Mouse (Mus musculus) E14TG2a.4 (cell line): Measurements from ENCODE around the gene Epha6.

Source experiments
- H3K27me3 ChIP-seq: 2 replicates; pipeline ENCODE4 v1.6.1; 2014; ENCODE audit warnings: low read length, control low read depth; ENCODE audit not compliant: insufficient read depth
- H3K36me3 ChIP-seq: 2 replicates; pipeline ENCODE4 v1.6.1; 2014; ENCODE audit warnings: low read length, control low read depth; ENCODE audit not compliant: insufficient read depth
- H3K4me1 ChIP-seq: replicated peaks from 2 replicates; pipeline ENCODE4 v1.6.1; 2014; ENCODE audit warnings: low read depth, low read length, control low read depth
- H3K4me3 ChIP-seq: replicated peaks from 2 replicates; pipeline ENCODE4 v1.5.1; 2014; ENCODE audit warnings: mild to moderate bottlenecking, low read length
- H3K9me3 ChIP-seq: 2 replicates; pipeline ENCODE4 v1.6.1; 2014; ENCODE audit warnings: low read length, control low read depth
- CTCF ChIP-seq: conservative IDR thresholded peaks from 2 replicates; pipeline ENCODE4 v1.5.1; 2014; ENCODE audit warnings: low read length
- NANOG ChIP-seq: IDR thresholded peaks from 2 replicates; pipeline ENCODE4 v1.6.1; 2014; ENCODE audit warnings: borderline replicate concordance, low read length, mixed read lengths
- POU5F1 ChIP-seq: IDR thresholded peaks from 2 replicates; pipeline ENCODE4 v1.6.1; 2014; ENCODE audit warnings: low read length, borderline replicate concordance

The Epha6 gene

DNA sequence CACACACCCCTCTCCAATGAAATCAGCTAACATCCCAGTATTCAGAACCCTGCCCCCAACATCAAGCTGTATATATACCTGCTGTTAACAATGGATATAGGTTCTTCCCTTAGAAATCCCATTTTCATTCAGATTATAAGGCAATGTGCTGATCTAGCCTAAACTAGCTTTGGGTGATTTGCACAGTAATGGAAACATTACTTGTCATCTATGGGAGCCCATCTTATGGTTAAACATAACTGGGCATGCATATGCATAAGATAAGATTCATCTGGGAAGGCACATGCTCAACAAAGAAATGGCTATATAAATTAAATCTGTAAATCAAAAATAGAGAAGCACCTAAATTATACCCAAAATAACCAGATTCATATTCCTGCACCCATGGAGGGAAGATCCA lies 230.2 kb downstream of the Epha6 start:
- H3K36me3 ChIP-seq, result no peaks in the 10 kb centered on the region
- no peaks in the 10 kb centered on the region for H3K4me1 ChIP-seq
- H3K27me3 ChIP-seq, result no peaks in the 10 kb centered on the region
- no peak overlapping the region for H3K4me3 ChIP-seq
- no peaks in the 10 kb centered on the region for H3K9me3 ChIP-seq
- TF ChIP-seq POU5F1, result no peak
- TF ChIP-seq CTCF, result no peak
- no peak for TF ChIP-seq NANOG

DNA sequence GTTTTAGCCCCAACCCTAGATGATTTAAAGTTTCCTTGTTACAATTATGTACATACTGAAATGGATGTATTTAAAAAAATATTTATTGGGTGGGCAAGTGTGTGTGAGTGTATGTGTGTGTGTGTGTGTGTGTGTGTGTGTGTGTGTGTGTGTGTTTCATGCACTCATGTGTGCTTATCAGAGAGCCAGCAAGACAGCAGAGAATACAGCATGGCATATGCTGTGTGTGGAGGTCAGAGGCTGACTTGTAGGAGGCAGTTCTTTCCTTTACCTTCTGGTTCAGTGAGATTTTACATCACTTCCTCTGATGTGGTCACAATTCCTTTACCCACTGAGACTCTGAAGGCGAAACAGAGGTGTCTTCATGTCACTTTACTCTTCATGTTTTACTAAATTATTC lies 321.4 kb downstream of the Epha6 start:
- Histone ChIP-seq H3K4me3 (no peak overlapping the region), H3K4me1 (no peaks in the 10 kb centered on the region), H3K27me3 (no peaks in the 10 kb centered on the region), H3K36me3 (no peaks in the 10 kb centered on the region), H3K9me3 (no peaks in the 10 kb centered on the region)
- TF ChIP-seq CTCF (no peak), NANOG (no peak), POU5F1 (no peak)

DNA sequence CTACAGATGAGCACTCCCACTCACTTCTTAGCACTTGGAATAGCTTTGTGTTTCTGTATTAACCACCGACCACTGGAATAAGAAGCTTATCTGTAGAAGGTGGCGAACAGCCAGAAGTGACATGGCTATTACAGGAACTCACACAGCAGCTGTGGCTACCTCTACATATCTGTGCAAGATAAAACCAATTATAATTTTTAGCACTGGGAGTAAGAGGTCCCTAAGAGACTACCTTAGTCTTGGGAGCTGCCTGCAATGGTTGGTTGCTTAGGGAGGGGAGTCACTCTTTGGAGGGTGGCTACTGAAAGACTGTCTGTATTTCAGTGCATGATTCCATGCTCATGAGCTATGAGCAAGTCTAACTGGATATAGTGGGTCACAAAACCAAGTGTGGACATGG lies 331.2 kb downstream of the Epha6 start:
- no peak overlapping the region for H3K4me3 ChIP-seq
- no peak for TF ChIP-seq CTCF
- no peak for TF ChIP-seq POU5F1
- no peak for TF ChIP-seq NANOG
- no peaks in the 10 kb centered on the region for H3K36me3 ChIP-seq
- H3K27me3 ChIP-seq, result no peaks in the 10 kb centered on the region
- H3K9me3 ChIP-seq, result no peaks in the 10 kb centered on the region
- H3K4me1 ChIP-seq, result no peaks in the 10 kb centered on the region

DNA sequence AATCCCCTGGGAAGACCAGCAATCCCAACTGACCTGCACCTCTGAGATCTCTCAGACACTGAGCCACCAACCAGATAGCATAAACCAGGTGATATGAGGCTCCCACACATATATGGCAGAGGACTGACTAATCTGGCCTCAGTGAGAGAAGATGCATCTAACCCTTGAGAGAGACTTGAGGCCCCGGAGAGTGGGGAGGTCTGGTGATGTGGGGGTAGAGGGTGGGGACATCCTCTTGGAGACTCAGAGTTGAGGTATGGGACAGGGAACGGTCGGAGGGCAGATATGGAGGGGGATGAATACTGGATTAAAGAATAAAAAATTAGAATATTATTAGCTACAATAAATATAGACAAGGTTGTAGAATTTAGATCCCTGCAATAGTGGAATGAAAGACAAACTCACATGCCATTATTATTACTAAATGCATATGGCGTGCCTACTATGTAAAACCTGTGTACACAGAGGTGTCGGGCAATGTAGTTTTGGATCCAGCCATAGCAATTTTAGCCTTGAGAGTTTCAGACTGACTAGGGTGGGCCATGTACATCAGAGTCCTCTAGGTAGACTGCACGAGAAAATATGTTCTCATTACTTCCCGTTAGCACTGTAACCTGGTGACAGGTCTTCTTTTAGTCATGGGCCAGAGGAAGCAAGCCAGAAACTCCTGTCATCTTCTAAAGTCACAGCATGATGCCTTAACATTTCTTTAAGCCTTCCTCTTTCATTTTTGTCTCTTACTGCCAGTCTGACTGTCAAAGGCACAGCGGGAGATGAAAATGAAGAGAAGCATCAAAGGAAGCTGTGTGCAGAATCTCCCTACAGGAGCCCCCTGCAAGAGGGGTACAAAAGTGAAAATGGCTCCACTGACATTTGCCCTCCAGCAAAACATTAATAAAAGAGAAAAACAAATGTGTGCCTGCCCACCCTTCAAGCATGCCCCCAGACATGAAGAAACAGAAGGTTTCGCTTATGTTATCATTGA lies 338.7 kb downstream of the Epha6 start:
- Histone ChIP-seq H3K4me1 (no peaks in the 10 kb centered on the region), H3K36me3 (no peaks in the 10 kb centered on the region), H3K4me3 (no peak overlapping the region), H3K27me3 (no peaks in the 10 kb centered on the region), H3K9me3 (no peaks in the 10 kb centered on the region)
- TF ChIP-seq CTCF, result no peak
- TF ChIP-seq POU5F1, result no peak
- no peak for TF ChIP-seq NANOG

DNA sequence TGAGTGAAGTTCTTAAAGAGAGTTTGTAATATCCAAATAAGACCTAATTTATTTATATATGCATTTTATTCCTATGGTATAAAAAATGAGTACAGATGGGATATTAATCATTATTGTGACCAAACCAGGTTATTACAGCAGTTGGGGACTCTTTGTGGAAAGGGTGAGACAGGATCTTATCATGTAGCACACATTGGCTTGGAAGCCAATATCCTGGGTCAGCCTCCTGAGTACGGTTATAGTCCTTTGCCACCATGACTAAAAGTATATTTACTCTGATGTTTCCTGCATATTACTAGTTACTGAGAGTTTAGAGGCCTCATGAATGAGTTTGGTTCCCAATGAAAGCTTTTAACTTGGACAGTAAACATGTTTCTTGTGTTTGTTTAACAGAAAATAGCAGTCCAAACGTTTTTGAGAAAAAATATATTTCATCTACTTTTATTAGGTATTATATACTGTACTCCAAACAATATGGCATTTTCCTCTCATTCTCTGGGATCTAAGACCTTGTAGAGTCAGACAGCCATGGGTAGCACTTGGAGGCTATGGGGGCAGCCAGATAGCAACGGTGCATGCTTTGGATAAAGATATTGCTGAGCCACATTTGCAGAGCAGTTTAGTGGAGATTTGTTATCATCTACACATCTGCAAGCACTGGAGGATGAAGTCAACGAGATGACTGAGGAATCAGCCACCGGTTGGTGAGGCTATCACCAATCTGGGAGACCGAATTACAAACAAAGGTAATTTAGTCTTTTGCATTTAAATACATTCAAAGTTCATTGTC lies 340.4 kb downstream of the Epha6 start:
- Histone ChIP-seq H3K4me3 (no peak overlapping the region), H3K4me1 (no peaks in the 10 kb centered on the region), H3K9me3 (no peaks in the 10 kb centered on the region), H3K36me3 (no peaks in the 10 kb centered on the region), H3K27me3 (no peaks in the 10 kb centered on the region)
- TF ChIP-seq NANOG (no peak), CTCF (no peak), POU5F1 (no peak)

DNA sequence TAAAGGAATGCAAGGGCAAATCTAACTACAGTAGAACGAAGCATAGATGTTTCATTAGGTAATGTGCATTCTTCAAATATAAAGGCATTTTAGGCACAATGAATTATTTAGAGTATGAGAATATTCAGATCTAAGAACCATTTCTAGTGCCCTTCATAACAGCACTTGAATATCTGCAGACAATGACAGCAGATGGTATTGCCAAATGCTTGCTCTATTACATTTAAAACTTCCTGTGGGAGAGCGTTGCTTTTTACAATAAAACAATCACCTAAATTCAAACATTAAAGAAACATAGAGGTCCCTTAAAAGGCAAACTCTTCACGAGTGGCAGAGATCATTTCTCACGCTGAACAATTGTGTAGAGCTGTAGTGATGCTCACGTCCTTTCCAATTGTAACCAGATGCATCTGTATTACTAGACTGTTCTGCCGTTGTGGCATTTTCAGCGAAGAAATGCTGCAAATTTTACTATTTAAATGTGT lies 347.1 kb downstream of the Epha6 start:
- TF ChIP-seq NANOG, result no peak
- TF ChIP-seq CTCF, result no peak
- TF ChIP-seq POU5F1, result no peak
- no peaks in the 10 kb centered on the region for H3K4me1 ChIP-seq
- no peaks in the 10 kb centered on the region for H3K27me3 ChIP-seq
- no peak overlapping the region for H3K4me3 ChIP-seq
- no peaks in the 10 kb centered on the region for H3K9me3 ChIP-seq
- H3K36me3 ChIP-seq, result no peaks in the 10 kb centered on the region

DNA sequence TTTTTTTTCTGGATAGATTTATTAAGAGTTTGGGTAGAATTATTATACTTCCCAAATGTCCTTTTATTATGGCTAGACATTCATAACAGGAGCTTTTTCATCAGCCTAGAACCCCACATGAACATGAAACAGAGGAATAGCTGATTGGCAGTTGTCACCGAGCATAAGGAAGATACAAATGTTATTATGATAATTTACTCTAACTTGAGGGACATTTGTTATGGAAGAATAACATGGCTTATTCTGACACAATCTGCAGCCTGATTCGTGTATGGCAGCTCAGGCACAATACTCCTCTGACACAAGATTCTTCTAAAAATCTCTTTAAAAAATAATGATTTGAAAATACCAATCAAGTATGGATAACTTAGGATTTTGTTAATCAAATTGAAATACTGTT lies 347.7 kb downstream of the Epha6 start:
- TF ChIP-seq CTCF (no peak), POU5F1 (no peak), NANOG (no peak)
- H3K4me3 ChIP-seq, result no peak overlapping the region
- no peaks in the 10 kb centered on the region for H3K9me3 ChIP-seq
- H3K27me3 ChIP-seq, result no peaks in the 10 kb centered on the region
- H3K4me1 ChIP-seq, result no peaks in the 10 kb centered on the region
- no peaks in the 10 kb centered on the region for H3K36me3 ChIP-seq

DNA sequence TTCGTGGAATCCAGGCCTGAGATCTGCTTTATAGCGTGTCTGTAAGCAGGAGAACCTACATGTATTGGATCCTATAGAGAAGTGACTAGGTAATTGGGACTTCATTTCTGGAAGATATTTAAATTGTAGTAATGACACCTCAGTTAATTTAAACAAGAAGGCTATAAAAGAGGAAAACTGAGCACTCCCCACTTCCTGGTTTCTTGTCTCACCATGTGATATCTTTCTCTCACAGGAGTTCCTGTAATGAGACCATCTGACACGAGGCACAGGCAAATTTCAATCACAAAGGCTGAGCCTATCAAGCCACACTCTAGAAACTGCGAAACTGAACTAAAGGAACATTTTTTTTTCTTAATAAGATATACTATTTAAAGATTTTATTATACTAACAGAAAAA lies 348.3 kb downstream of the Epha6 start:
- Histone ChIP-seq H3K4me3 (no peak overlapping the region), H3K27me3 (no peaks in the 10 kb centered on the region), H3K36me3 (no peaks in the 10 kb centered on the region), H3K9me3 (no peaks in the 10 kb centered on the region), H3K4me1 (no peaks in the 10 kb centered on the region)
- TF ChIP-seq CTCF (no peak), NANOG (no peak), POU5F1 (no peak)
